Mouse (Mus musculus): ENCODE data around the gene Pde6c.

The Pde6c gene

GRCm38 (mm10) chr19:38143540-38144271 is 11.1 kb downstream of the Pde6c start:
- no peak for DNase-seq

GRCm38 (mm10) chr19:38156243-38156642 is 23.7 kb downstream of the Pde6c start:
- DNase-seq: no peak

DNA sequence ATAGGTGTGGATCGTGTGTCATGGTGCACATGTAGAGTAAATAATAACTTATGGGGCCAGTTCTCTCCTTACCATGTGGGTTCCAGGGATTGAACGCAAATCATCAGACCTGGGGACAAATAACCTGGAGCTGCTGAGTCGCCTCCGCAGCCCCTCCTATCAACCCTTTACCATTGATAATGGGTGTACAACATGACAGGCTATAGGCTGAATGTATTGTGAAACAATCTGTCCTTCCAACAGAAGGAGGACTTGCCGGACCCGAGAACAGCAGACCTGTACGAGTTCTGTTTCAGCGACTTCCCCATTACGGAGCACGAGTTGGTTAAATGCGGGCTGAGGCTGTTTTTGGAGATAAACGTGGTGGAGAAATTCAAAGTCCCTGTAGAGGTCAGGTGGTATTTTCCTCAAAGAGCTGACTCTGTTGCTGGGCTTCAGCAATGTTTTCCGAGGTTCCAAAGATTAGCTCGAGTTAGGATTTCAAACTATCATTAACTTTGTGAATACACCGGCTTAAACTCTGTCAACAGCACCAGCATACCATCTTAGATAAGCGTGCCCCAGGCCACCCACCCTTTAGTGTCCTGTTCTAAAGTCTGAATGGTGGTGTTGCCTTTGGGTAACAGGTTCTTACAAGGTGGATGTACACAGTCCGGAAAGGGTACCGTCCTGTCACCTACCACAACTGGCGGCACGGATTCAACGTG is 29.2 kb downstream of the Pde6c start:
- DNase-seq: no peak

- DNase-seq: no peak
Observed at GRCm38 (mm10) chr19:38164633-38165032, 32.1 kb downstream of the Pde6c start.

DNA sequence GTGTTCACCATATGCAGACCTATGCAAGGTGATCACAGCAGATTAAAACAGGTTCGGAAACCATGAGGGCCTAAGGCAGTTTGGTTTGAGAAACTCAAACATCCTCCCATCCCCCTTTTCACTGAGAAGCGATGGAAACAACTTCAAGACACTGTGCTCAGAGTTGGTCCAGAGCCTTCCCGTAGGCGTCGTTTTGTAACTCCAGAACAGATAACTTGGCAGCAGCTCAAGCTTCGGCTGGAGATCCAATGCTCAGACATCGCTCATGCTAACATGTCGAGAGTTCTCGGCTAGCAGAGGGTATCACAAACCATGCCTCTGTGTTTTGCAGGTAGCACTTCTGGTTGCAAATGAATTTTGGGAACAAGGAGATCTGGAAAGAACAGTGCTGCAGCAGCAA is 47.1 kb downstream of the Pde6c start:
- no peak for DNase-seq

DNA sequence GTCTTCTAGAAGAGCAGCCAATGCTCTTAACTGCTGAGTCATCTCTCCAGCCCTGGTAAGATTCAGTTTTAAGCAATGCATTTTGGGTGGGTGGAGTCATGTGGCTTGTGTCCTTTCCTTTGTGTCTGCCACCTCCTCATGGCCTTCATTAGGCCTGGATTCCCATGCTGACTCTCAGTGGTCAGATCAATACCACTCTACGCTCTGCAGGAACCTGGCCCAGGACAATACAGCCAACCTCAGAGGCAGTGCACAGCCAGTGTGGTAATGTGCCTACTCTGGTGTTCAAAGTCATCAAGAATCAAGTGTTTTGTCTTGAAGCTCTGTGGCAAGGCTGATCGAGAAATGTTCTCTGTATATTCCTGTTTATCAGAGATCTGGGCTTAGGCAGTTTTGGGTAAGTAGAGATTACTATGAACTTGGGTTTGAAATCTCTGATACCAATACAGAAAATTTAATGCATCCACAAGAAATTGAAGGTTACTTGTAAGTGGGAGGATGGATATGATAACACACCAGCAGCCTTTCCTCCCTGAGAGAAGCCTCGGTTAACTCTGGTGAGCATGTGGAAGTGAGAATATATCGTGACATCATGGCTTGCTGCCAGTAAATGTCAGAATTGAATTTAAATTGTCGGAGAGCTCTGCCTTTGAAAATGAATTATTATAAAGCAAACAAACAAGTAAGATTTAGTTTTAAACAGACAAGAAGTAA is 54.2 kb downstream of the Pde6c start:
- DNase-seq: no peak

DNA sequence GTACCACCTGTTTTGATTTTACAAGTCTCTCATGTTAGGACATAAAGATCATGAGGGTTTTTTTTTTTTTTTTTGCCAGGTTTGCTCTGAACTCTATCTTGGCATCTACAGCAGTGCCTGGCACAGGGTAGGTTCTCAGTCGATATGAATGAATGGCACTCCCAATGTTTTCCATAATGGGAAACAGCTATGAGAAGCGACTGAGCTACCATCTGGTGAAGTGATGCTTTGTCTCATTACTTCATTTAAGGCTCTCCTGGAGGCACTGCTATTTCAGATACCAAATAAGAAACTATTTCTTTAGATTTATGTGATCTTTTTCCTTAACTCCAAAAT is 54.7 kb downstream of the Pde6c start:
- DNase-seq: no peak

GRCm38 (mm10) chr19:38190606-38191005 is 58.0 kb downstream of the Pde6c start:
- DNase-seq: no peak

GRCm38 (mm10) chr19:38191446-38191845 is 58.9 kb downstream of the Pde6c start:
- DNase-seq: no peak

- no peak for DNase-seq
Observed at GRCm38 (mm10) chr19:38195245-38195644, 62.7 kb downstream of the Pde6c start.

DNA sequence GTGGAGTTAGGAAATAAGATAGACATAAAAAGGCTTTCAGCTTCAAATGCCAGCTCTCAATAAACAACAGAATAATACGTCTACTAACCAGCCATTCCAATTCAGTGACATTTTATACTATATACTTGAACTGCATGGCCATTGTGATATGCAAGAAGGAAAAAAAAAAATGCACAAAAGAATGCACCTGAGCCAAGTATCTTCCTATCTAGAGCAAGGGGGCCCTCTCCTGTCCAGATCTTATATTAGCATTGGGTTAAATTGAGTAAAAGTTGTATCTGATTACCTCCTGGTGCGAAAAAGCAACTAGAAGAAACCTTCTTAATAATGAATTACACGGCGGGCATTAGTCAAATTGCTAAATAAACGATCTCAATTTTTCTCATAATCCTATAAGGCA is 66.2 kb downstream of the Pde6c start:
- no peak for DNase-seq

GRCm38 (mm10) chr19:38206669-38207068 is 74.1 kb downstream of the Pde6c start:
- no peak for DNase-seq

GRCm38 (mm10) chr19:38217696-38218095 is 85.1 kb downstream of the Pde6c start:
- no peak for DNase-seq

GRCm38 (mm10) chr19:38223356-38223904 is 90.8 kb downstream of the Pde6c start:
- DNase-seq: peak; percentile 40

GRCm38 (mm10) chr19:38223905-38224684 is 91.5 kb downstream of the Pde6c start, which contains the start of gene Fra10ac1:
TSS of gene Fra10ac1 (minus strand) at chr19:38224156.
- peak; percentile 95 for DNase-seq

DNA sequence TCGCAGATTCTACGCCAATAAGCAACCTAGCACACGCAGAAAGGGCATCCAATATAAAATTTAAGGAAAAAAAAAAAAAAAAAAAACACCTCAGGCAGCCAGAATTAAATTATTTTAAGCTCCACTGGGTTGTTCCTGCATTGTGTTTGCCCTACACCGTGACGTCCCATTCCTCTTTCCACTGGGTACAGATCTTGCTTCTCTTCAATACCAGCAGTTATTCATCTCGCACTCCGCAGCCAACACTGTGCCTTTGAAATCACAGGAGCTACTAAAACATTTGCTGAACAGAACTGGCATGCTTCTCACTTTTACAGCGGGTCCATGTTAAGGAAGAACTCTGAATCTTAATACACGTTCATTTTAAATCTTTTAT is 92.1 kb downstream of the Pde6c start:
- DNase-seq: no peak

GRCm38 (mm10) chr19:38228699-38229098 is 96.1 kb downstream of the Pde6c start:
- no peak for DNase-seq

DNA sequence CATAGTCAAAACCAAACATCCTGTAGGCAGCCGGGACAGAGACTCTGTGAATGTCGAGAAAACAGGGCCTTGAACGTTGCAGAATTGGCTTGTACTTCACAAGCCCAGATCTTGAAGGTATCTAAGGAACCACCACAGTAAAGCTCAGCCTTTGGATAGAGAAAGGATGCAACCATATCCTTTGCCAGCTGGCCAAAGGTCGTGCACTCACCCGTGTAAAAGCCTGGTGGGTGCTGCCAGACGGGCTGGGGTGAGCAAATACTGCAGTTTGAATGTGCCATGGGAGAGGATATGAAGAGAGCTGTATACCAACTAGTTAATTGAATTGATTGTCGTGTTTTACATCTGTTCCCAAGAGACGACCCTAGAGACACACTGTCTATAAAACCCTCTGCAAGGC is 99.5 kb downstream of the Pde6c start:
- DNase-seq: no peak

- no peak for DNase-seq
Observed at GRCm38 (mm10) chr19:38232516-38232915, 99.9 kb downstream of the Pde6c start.

Measured in cerebellum, adult 9-11 months (tissue).